Mouse (Mus musculus): ENCODE measurements around the gene Ltb4r1.
A peak's percentile ranks its signal among the peaks of the same experiment; 100 is the strongest.

Ltb4r1 gene

DNA sequence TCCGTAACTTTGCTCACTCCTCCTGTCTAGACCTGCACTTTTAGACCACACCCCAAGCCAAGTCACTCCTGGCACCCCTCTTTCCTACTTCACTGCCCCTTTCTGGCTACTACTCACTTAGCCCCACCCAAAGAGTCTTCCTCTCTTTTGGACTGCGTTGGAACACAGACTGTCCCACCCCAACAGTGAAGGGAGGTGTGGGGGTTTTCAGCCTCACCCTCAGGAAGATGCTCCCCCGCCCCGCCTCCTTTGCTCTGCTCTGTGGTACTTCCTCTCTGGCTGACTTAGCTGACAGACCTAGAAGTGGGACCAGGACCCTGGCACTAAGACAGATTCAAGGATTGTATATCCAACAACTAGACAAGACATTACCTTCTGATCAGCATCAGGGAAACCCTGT, at the start of gene Ltb4r1:
Ltb4r1 (plus strand) TSS at position 267 of the 400 bp plus-strand sequence.
- no peak for DNase-seq (ENCODE audit: low spot score)

DNA sequence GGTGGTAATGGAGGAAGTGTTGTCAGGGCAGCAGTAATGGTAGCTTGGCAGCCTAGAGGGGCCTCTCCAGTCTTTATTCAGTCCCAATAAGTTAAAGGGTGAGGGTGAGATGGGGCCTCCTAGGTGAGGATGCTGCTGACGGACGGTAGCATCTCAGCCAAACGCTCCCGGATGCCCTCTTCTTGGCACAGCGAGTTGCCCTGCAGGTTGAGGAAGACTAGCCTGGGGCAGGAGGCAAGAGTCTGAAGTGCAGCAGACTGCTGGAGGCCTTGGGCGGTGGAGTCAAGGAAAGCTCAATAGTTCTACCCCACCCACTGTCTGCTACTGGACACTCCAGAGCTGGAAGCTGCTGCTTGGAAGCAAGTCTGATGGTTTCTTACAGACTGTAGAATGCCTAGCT, 49.5 kb upstream of the Ltb4r1 start:
- DNase-seq (ENCODE audit: low spot score), result no peak

DNA sequence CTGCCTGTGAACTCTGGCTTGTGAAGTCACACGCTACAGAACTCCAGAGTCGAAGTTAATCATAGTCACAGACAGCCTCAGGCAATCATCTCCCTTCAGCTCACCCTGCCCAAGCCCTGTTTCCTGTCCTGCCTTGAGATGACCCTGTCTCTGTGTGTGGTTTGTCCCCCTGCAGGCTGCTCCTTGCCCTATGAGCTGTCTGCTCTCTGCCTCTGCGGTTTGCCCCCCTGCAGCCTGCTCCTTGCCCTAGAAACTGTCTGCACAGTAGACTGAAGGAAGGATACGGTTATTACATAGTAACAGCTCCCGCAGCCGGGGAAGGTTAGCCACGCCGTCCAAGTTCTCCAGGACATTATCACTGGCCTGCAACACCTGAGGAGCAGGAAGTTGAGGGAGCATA, 48.9 kb upstream of the Ltb4r1 start:
- no peak for DNase-seq (ENCODE audit: low spot score)

DNA sequence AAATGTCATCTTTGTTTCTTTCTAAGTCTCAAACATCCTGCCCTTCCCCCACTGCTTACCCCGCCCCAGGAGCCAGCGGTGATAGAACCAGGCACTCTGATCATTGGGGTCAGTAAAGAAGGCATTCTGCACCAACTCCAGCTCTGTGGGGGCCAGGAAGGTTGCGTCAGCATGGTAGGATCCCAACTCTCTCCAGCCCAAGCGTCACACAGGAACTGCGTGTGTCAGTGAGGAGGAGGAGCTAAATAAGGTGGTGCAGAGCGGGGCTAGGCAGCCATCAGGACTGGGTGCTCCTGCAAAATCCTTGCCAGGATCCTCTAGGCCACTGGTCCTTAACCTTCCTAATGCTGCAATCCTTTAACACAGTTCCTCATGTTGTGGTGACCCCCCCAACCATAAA, 46.0 kb upstream of the Ltb4r1 start:
- no peak for DNase-seq (ENCODE audit: low spot score)

DNA sequence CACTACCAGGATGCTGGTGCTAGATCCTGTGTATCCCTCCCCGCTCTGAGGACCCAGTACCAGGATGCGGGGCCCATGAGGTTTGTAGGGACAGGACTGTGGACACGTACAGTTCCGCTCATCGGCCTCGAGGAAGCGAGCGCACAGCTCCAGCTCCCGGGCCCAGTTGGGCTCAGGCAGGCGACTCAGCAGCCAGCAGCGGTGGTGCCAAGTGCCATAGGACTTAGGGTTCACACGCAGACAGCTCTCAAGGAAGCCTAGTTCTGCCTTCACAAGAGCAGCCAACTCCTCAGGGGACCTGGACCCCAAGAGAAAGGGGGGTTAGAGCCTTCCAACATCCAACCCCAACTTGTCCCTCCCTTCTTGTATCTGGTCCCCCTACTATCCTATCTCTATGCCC, 45.1 kb upstream of the Ltb4r1 start:
- DNase-seq (ENCODE audit: low spot score), result no peak

DNA sequence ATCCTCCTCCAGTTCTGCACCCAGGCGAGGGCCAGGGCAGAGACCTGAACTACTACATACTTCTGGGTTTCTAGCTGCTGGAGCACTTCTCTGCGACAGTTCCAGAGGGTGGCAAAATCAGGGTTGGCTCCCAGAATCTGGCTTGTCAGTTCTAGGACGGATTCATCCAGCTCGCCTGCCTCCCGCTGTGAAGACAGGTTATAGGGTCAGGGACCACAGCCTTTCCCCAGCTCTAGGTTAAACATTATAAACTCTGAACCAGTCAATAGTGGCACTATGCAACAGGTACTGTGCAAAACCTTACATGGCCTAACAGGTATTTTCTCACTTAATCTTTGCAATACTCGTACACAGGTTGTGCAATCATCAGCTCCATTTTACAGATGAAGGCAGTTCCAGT, 44.7 kb upstream of the Ltb4r1 start:
- no peak for DNase-seq (ENCODE audit: low spot score)

DNA sequence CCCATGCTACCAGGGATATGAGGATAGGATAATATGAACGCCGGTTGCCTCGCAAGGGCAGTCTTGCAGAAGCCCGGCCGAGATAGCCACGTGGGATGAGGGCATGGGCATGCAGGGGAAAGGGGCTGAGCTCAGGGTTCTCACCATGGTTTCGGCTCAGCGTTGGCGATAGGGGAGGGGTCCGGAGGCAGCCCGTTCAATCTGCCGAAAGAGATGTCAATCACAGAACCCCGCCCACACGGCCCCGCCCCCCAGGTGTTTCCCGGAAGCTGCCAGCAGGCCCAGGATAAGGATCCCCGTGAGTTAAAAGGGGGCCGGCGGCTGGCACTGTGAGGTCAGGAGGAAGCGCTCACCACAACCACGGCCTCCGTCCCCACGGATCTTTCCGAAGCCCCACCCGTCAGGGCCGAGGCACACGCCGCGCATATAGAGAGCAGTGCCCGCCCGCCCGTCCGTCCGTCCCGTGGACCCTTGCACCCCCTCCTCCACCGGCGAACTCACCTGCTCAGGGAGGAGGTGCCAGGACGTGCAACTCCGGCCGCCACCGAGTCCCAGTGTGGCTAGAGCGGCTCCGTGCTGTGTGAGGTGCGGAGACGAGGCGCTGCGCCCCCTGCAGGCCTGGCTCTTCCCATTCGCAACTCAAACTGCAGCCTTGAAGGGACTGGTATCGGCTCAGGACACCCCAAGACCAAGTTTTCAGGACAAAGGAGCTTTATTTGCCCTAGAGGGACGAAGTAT, 43.9 kb upstream of the Ltb4r1 start, which contains the start of gene Rabggta:
Rabggta (minus strand) TSS at position 564 of the 738 bp plus-strand sequence.
- peak; percentile 60 for DNase-seq (ENCODE audit: low spot score)

DNA sequence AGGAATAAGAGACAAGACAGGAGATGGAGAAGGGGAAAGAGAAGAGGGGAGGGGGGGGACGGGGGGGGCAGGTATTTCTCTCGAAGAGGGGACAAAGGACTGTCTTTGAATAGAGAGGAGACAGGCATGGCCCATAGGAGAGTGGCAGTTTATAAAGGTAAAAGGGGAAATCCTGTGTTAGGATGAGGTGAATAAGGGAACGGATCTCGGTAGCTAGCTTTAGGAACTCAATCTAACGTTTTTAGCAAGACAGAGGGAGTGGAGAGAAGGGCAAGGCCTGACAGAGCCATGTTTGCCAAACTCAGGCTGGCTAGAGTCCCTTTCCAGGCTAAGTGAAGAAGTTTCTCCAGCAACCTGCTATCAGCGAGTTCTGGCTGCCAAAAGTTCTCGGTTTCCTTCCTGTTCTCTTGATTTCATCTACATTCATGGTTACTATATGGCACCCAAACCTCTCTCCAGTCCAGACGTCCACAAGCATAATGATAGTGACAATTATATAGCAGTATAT, 43.3 kb upstream of the Ltb4r1 start:
- no peak for DNase-seq (ENCODE audit: low spot score)

DNA sequence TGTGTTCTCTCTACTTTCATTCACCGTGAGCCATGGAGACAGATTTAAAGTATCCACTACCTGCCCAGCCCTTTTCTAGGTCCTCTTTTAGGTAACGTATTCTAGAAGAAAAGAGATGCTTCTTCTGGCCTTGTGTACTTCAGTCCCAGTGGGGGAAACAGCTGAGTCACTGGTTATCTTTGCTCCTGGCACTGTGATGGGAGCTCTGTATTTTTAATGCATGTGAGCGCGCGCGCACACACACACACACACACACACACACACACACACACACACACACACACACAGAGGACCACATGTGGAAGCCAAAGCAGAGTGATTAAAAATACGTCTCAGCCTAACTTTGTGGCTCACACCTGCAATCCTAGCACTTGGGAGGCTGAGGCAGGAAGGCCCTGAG, 42.3 kb upstream of the Ltb4r1 start:
- DNase-seq (ENCODE audit: low spot score), result no peak

DNA sequence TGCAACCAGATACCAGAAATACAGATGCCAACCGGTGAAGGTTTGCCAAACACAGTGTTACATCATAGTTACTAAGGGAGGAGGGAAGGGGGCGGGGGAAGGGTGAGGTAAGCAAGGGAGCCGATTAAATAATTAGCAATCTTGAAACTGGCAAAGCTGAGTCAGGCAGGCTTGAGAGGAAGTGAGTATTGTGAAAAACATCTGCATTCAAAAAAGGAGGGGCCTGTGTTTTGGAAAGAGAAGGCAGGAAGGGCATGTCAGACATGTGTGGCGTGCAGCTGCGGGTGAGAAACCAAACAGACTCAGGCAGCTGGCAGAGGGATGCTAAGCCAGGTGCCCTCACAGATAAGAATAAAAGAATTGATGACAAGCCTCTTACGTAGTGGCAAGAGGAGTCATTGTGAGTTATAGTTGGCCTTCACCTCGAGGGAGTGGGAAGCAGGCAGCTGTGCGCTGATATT, 41.3 kb upstream of the Ltb4r1 start:
- DNase-seq (ENCODE audit: low spot score), result no peak

DNA sequence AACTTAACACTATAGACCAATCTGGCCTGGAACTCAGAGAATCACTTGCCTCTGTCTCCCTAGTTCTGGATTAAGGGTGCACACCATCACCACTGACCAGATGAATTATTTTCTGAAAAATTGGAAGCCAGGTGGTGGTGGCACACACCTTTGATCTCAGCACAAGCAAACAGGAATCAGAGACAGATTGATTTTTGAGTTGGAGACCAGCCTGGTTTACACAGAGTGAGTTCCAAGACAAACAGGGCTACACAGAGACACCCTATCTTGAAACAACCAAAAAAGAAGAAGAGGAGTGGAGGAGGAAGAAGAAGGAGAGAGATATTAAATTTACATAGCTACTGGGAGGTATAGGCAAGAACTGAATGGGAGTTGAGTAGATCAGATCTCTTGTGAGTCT, 39.5 kb upstream of the Ltb4r1 start:
- DNase-seq (ENCODE audit: low spot score), result no peak

DNA sequence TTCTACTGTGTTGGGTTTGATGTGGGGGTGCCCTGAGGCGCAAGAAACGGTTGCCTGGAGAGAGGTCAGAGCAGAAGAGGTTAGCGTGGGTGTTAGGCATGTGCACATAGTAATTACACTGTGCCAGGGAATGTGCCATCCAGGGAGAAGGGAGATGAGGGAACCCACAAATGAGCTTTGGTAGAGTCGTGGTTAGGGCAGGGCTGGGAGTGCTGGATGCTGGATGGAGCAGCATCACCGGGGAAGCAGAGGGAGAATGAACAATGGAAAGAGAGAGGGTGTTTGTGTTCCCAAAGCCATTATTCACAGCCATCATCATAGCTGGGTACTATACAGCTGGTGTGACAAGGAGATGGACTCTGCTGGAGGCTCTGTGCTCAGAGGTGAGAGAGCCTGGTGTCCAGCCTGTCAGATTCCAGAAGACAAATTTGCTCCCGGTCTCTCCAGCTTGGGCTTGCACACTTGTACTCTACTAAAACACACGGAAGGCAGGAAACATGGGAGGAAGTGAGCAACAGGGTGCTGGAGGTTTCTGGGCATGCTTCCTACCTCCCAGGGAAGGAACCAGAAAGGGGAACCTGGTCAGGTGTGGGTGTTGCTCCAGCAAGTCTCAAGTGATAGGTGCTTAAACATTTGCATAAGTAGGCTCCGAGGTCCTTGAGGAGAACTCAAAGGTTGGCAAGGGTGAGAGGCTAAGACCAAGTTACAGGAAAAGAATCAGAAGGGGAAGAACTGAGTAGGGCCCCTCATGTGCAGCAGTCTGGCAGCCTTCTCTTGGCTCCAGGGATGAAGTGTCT, 37.7 kb upstream of the Ltb4r1 start:
- no peak for DNase-seq (ENCODE audit: low spot score)

DNA sequence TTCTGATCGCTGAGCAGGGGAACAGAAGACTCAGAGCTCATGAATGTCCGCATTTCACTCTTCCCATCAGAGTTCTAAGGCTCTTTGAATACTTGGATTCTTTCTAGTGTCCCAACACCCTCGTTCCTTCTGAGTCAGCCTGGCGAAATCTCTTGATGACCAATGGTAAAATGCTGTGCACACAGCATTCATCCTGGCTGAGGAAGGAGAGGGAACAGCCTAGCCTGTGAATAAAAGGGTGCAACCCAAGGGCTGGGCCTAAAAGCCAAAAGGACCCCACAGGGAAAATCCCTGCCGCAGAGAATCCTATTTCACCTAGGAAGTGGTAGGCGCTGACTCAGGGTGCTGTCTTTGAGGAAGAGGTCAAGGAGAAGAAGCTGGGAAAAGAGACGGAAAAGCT, 35.6 kb upstream of the Ltb4r1 start:
- no peak for DNase-seq (ENCODE audit: low spot score)

DNA sequence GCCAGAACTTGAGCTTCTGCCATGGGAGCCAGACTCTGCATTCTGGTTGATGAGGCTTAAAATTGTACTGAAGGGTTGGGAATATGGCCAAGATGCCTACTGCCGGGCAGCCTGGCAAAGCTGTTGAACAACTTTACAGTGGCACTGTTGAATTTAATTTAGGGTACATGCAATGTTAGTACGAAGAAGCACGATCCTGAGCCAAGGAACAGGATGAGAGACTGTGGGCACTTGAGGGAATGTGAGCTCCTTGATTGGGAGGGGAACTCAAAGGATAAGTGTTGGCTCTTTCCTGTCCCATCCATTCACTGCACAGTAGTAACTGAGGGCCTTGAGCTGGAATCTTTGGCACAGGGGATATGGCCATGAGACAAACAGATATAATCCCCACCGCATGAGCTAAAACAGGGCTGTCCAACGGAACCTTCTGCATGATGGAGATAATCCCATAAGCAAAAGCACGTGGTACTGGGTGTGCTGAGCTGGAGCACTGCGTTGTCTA, 35.2 kb upstream of the Ltb4r1 start:
- no peak for DNase-seq (ENCODE audit: low spot score)

DNA sequence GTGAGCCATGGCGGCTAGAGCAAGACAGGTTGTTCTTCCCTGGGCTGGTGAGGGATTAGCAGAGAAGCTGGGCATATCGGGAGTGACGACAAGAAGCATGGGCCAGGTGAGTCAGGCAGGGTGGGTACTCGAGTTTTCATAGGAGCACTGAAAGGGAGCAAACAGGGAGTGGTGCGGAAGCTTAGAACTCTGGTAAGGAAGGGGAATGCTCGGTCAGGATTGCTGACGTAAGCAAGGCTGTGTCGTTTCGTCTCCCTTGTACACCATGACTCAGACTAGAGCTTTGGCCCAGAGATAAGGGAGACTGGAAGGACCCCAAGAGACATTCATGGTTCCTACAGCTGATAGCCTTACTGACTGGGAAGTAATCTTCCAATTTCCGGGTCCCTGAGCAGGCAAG, 31.9 kb upstream of the Ltb4r1 start:
- DNase-seq (ENCODE audit: low spot score), result no peak

DNA sequence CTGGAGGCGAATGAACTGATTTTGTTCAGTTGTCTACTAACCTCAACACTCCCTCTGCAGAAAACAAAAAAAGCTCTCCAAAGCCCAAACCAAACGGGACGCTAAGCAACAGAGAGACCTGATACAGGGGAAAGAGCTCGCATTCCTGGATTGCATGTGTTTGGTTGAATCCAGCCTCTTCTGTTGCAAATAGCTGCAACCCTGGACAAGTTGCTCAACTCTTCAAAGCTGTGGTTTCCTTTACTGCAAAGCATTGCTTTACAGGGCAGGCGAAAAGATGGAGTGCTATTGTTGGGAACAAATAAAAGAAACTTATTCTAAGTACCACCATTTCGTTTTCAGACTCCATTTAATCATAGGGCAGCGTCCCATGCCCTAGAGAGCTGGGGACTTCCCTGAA, 30.9 kb upstream of the Ltb4r1 start:
- DNase-seq (ENCODE audit: low spot score), result no peak

DNA sequence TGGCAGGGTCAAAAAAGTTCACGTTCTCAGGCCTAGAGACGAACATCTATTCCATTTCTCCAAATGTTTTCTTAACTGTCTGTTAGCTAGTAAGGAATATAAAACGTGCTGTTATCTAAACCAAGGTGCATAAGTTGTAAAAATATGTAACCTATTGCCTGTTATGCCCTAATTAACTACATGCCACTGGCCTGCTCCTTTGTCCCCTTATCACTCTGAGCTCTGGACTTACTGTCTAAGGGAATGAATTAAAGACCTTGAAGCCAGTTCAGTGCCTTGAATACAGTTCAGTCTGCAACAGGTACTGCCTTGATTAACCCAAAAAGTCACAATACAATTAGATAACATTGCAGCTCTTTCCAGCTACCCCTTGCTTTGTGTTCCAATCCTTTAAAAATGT, 30.4 kb upstream of the Ltb4r1 start:
- no peak for DNase-seq (ENCODE audit: low spot score)

DNA sequence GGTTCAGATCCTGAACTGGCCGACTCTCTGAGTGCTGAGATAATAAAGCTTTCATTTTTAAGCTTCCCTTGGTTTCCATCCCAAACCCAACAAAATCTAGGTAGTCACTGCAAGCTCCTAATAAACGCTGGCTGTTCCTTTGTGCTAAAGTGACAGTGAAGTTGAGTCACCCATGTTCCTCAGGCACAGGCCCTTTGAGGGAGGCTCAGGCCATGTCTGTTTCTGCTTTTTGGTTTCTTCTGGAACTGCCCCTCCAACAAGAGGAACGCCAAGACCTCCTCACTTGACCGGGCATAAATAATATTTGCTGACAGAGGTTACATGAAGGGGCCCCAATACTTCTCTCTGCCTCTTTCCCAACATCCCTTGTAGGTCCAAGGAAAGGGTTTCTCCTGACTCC, 30.0 kb upstream of the Ltb4r1 start:
- no peak for DNase-seq (ENCODE audit: low spot score)

DNA sequence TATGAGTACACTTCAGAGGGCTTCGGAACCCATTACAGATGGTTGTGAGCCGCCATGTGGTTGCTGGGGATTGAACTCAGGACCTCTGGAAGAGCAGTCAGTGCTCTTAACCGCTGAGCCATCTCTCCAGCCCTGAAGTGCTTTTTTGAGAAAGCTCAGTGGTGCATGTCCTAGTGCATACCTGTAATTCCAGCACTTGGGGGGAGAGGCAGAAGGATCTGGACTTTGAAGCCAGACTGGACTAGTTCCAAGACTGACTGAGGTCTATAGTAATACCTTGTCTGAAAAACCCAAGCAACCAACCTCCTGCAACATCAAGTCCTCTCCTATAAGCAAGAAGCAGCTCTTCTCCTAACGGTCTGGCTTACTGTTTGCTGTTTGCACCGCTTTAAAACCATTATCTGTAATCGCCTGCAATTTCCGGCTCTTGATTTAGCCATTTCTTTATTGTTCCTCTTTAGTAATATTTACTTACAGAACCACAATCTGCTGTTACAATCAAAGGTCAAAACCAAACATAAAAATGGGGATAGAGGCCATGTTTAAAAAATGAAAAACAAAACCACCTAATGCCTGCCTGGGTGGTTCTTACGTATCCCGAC, 28.6 kb upstream of the Ltb4r1 start:
- DNase-seq (ENCODE audit: low spot score), result no peak

DNA sequence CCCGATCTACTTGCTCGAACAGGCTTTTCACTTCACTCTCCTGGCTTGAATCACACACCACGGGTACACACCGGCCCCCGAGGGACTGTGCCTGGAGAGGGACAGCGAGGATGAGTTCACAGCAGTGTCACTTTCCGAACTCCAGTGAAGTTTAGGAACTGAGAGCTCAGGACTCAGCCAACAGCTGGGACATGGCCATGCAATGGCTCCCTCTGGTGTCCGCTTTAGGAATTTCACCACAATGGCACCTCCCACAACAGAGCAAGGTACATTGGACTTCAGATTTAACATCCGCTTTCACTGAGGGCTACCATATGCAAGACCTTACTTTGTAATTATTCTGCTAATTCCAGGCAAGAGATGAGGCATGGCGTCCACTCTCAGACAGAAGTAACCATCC, 22.1 kb upstream of the Ltb4r1 start:
- DNase-seq (ENCODE audit: low spot score), result peak; percentile 57

DNA sequence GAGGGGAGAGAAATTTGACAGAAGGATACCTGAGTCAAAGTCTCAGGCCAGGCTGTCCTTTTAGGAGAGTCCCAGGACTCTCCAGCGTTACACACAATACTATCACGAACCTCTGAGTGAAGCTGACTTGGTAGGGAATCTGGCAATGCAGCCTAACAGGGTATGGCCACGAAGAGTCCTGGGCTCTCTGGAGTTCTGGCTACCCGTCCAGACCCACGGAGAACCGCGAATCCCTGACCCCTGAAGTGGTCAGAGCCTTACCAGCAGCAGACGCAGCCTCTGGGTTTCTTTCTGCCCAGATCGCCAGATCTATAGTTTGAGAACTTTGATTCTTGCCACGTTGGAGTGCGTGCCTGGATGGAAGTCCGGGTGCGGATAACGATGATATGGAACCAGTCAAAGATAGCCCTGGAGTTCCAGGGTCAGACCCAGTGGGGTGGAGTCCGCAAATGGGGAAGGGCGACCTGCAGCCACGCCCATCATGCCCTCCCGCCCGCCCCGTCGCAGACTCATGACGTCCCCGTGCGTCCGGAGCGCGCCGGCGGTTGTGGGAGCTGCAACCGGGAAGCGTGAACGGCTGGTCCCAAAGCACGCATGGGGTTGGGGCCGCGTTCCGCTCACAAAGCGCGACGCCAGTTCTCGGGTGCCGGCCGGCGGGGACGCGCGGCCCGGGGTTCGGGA, 20.4 kb upstream of the Ltb4r1 start, which contains the start of the genes Dhrs1 and Nop9:
Dhrs1 (minus strand) TSS at position 511 of the 681 bp plus-strand sequence.
Nop9 (plus strand) TSS at position 514 of the 681 bp plus-strand sequence.
- DNase-seq (ENCODE audit: low spot score), result peak; percentile 47

DNA sequence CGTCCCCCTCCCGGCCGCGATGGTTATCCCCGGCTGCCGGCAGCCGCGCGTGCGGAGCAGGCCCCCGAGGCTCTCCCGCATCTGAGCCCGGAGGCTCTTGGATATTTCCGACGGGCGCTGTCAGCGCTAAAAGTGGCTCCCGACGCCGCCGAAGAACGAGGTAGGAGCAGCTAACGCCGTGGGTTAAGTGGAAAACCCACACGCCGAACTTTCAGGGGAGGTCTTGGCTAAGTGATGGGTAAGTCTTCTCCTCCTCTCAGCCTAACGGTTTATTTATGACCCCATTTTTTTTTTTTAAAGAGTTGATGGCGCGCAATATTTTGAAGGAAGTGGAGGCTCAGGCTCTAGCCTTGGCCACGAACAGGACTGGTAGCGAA, 19.9 kb upstream of the Ltb4r1 start:
- no peak for DNase-seq (ENCODE audit: low spot score)

Data from urinary bladder, postnatal 10 days (tissue).